ENCODE assay signal across 11 mouse cellular contexts in the genomic region with DNA sequence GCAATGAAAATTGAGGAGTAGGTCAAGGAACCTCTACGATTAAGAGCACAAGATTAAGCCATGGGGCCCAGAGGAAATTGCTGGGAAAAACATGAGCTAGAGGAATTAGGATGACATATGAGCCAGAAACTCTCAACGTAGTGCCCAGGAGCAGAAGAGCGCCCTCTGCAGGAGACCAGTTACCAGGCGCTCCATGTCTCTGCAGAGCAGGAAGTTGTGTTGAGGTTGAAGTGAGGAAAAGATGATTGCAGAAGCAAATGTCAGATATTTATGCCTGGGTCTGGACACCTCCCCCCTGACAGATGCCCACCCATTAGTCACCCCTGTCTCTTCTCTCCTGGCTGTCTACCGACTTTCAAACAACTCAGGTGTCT.
DNase-seq lines count a peak whose midpoint lies in the region; ATAC-seq and TF ChIP-seq lines count a peak whose summit lies in the region.
"Had no signal": no experiment of that assay in that cellular context is flagged by ENCODE, and none has a peak within 500 bp of the region (broad histone marks: within the 10 kb centered on the region; RNA-seq: fewer than 3 reads in every experiment).

No protein-coding gene starts in this region.

- peak; percentile 5 for DNase-seq in adrenal gland, postnatal 10 days
- DNase-seq in adrenal gland, postnatal 25 days = no peak
- DNase-seq in kidney, postnatal 4 days = peak; percentile 2 to 7
- no peak for DNase-seq in kidney, adult 11 months
- no peak for DNase-seq in ovary, postnatal 10 days (ENCODE audit: low spot score)
- no peak for DNase-seq in right cerebral cortex, postnatal 25 days
- DNase-seq: cerebellum, postnatal 36 days had no signal

- no peaks in the 10 kb centered on the region for H3K4me1 ChIP-seq in ES-Bruce4 (ENCODE audit: control insufficient read depth, insufficient read depth, low read length)
- H3K4me1 ChIP-seq: heart, embryonic 15.5 days had no signal

- H3K4me3 ChIP-seq in ES-Bruce4 (ENCODE audit: low read depth, low read length) = no peak overlapping the region
- H3K4me3 ChIP-seq: heart, embryonic 15.5 days; megakaryocyte, embryonic 14.5 days had no signal

- H3K36me3 ChIP-seq in ES-Bruce4 (ENCODE audit: control insufficient read depth, insufficient read depth, low read length, poor library complexity, severe bottlenecking) = no peaks in the 10 kb centered on the region
- H3K36me3 ChIP-seq: heart, embryonic 15.5 days had no signal

- TF ChIP-seq EP300 in ES-Bruce4 (IDR thresholded peaks at IDR 0.05; ENCODE audit: insufficient read depth, low read depth, low read length) = no peak

- ATAC-seq in granulocyte monocyte progenitor cell, adult 5-6 weeks (replicated peaks; ENCODE audit: poor library complexity, severe bottlenecking) = peak; percentile 42; the same call in 1 of the 2 replicates

- no peaks in the 10 kb centered on the region; the same call in 1 of the 2 replicates for H3K27me3 ChIP-seq in ES-Bruce4 (ENCODE audit: control insufficient read depth, insufficient read depth, low read length, poor library complexity, severe bottlenecking)
- H3K27me3 ChIP-seq: heart, embryonic 15.5 days; megakaryocyte, embryonic 14.5 days had no signal

- H3K9me3 ChIP-seq in ES-Bruce4 (replicated peaks; ENCODE audit: control insufficient read depth, insufficient read depth, low read length, poor library complexity, severe bottlenecking) = no peaks in the 10 kb centered on the region
- H3K9me3 ChIP-seq: heart, embryonic 15.5 days had no signal

- H3K27ac ChIP-seq in ES-Bruce4 (ENCODE audit: insufficient read depth, low read length) = no peak overlapping the region
- H3K27ac ChIP-seq: heart, embryonic 15.5 days had no signal

- no peak overlapping the region for H3K9ac ChIP-seq in ES-Bruce4 (ENCODE audit: low read depth, poor library complexity, severe bottlenecking)
- H3K9ac ChIP-seq: heart, embryonic 15.5 days had no signal

- TF ChIP-seq POLR2A in ES-Bruce4 (IDR thresholded peaks at IDR 0.05; ENCODE audit: insufficient read depth, low read length) = no peak

- TF ChIP-seq CTCF in ES-Bruce4 (IDR thresholded peaks at IDR 0.05; ENCODE audit: low read depth, low read length) = peak; percentile 40

Comparison
In these comparisons a context has a peak if more than half of its experiments do, and no peak if none do; other contexts are left out.
1. DNase-seq: peak in adrenal gland, postnatal 10 days (single experiment) and kidney, postnatal 4 days (2 of 2); none in adrenal gland, postnatal 25 days (single experiment), kidney, adult 11 months (single experiment), ovary, postnatal 10 days (single experiment) and right cerebral cortex, postnatal 25 days (single experiment).